Mouse (Mus musculus): ENCODE measurements around the gene Hoxc13.

Hoxc13 gene

DNA sequence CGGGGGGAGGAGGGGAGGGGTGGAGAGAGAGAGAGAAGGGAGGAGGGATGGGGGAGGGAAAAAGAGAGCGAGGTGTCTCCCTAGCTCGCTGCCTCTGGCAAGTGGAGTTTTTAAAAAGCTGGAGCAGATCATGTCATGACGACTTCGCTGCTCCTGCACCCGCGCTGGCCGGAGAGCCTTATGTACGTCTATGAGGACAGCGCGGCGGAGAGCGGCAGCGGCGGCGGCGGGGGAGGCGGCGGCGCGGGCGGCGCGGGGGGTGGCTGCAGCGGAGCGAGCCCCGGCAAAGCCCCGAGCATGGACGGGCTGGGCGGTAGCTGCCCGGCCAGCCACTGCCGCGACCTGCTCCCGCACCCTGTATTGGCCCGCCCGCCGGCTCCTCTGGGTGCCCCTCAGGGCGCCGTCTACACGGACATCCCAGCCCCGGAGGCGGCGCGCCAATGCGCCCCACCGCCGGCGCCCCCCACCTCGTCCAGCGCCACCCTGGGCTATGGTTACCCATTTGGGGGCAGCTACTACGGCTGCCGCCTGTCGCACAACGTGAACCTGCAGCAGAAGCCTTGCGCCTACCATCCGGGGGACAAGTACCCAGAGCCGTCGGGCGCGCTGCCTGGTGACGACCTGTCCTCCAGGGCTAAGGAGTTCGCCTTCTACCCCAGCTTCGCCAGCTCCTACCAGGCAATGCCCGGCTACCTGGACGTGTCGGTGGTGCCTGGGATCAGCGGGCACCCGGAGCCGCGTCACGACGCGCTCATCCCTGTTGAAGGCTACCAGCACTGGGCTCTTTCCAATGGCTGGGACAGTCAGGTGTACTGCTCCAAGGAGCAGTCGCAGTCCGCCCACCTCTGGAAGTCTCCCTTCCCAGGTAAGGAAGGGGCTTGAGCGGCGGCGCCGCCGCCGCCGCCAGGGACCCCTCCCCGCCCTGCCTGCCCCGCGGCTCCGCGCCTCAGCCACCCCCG lies at the start of gene Hoxc13:
Gene Hoxc13, plus strand, starts transcription at position 51 of the 959 bp plus-strand sequence.
- no peak for DNase-seq

DNA sequence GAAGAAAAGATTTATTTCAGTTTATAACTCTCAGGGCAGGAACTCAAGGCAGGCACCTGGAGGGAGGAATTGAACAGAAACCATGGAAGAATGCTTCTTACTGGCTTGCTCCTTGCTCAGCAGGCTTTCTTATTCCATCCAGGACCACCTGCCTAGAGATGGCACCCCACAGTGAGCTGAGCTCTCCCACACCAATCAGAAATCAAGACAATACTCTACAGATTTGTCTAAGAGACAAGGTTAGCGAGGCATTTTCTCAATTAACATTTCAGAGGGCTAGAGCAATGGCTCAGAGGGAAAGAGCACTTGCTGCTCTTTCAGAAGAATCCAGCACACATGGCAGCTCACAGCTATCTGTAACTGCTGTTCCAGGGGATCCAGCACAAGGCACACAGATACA lies 35.1 kb upstream of the Hoxc13 start:
- no peak for DNase-seq

DNA sequence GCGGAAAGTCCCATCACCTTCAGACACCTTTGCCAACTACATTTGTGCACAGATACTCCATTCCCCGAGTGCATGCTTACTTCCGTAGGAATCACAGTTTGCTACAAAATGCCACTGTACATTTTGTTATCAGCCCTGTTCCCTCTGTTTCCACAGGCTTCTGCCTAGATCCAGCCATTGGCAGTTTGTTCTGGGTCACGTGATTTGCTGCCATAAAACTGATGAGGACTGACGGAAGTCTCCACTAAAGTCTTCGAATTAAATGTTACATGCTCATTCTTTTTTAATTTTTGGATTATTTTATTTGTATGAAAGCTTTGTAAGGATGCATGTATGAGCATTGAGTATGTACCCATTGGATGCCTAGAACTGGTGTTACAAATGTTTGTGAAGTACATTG lies 25.8 kb upstream of the Hoxc13 start:
- DNase-seq = no peak

DNA sequence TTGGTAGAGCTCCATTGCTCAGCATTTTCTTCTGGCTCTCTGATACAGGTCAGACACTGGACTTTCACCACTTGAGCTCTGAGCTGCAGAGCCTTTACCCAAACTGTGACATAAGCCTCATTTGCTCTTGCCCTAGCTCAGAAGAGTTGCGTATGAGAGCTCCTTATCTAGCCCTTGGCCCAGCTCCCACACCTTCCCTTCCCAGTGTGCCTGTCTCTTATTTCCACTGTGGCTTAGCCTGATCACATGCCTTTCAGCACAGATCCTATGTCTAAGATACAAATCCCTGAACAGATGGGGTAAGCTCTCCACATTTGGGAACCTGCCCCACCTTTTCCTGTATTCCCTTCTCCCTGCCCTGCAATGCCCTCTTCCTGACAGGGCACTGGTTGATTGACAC lies 16.0 kb upstream of the Hoxc13 start:
- DNase-seq = no peak

DNA sequence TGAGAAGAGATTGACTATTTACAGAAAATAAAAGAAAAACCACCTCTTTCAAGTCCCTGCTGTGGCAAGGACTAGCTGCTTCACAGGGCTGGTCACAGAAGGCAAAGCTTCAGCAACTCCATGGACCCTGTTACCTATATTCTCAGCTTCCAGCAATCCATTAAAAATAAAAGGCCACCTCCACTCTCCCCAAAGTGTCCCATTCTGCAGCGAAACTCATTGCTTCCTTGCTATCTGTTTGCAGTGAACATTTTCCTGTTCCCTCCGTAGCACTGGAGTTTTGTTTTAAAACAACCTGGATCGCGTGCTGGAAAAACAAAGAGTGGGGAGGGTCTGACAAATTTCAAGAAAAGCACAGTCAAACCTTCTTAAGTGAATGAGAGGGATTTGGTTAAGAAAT lies 11.4 kb upstream of the Hoxc13 start:
- no peak for DNase-seq

DNA sequence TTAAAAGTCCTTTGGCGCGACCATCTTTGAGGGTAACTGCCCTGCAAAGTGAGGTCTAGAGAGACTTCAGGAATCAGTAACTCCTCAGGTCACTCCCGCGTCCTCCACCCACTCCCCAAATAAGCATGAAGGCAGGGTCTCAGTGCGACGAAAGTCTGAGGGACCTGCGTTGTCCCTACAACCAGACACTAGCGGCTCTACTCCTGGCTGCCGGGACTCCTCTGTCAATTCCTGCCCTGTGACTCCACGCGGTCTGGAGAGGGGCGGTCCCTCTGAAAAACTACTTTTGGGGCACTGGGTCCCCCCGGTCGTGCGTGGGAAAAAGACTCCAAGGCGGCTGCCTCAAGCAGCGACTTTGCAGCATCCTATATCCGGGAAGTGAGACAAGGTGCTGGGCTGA lies 10.9 kb upstream of the Hoxc13 start:
- DNase-seq = no peak

DNA sequence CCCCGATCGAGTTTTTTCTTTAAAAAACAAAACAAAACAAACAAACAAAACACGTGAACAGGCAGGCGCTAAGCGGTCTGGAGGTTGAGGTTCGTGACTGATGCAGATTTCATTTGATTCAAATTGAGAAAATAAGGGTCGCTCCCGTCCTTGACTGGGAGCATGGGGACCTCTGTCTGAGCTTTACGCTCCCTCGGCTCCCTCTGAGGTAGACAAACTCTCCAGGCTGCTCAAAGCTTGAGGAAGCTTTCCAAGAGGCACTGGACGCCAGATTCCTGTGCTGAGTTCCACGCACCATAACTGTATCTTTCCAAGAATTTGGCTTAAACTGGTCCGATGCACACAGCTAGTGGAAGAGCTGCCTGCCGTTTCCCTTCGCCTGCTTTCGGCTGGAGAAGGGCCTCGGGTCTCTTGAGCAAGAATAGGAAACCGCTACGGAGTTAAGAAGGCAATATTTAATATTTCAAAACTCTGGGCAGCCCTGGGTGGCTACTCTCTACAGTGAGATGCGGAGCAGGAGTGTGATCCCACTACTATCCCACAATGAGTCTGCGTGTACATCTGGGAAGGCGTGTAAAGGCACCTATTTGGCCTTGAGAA lies 10.3 kb upstream of the Hoxc13 start:
- DNase-seq = no peak

DNA sequence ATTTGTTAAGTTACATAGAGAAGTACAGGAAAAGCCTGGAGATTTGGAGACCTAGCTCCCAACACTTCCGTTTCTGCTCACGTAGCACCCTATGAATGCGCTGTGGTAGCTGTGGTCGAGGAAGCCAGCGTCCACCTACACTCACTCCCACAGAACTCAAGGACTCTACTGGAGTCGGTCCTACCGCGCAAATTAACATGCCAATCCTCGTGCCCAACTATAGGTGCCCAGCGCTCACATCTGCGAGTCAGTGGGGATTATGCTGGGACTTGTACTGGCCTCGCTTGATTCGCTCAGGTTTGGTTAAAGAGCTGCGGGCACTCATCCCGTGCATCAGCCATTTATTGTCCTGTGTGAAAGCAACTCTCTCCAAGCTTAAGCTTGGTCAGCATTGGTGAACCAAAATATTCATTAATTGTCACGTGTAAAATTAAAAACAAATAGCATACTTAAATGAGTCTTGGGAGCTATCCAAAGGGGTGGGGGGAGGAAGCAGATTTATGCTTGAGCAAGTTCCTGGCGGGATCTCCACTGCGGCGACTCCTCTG lies 7.8 kb upstream of the Hoxc13 start:
- no peak for DNase-seq

DNA sequence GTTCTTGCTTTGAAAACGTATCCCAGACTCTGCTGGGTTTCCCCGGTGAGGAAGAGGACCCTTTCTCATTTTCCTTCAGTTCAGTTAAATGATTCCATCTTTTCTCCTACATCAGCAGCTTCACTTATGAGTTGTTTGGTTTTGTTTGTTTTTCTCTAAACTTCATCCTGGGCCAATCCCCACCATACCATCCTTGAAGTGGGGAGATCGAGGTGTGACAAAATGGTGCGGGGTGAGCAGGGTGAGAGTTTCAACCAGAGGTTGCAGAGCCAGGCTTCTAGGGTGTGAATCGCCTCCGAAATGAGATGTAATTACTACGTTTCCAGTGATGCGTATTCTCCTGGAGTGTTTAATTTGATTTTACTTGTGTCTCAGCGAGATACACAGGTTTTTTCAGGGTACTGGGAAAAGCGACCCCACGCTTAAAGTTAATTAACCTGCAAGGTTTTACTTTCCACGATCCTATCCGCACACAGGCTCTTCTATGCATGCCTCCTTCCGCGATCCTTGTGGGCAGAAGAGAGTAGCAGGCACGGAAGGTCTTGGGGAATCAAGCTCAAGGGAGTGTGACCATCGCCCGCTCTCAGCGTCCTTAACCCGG lies 2.8 kb upstream of the Hoxc13 start:
- no peak for DNase-seq

DNA sequence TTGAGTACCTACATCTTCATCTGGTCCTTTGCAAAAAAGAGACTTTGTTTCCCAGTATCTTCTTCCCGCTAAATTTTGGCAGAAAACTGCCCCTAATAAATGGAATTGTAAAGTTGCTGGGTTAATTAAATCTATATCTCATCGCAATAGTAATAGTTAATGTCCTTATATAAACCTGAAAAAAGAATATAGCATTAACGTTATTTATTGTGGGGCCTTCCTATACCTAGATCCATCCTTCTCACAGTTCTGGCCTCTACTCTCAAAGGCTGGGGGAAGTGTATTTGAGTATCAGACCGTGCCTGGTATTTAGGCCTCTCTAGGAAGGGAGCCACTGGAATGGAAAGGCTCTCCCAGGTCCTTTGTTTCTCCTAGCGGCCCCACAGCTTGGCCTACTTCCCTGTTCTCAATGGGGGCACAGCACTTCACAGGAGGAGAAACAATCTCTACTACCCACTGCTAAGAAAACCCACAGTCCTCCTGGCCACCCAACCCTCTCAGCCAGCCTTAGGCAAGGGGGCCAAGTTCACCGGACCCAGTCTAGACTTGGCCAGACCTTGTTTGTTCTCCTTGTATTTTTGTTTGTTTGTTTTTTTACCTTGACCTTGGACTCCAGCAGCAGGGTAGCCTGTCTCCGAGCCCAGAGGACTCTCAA lies 2.2 kb upstream of the Hoxc13 start:
- no peak for DNase-seq

DNA sequence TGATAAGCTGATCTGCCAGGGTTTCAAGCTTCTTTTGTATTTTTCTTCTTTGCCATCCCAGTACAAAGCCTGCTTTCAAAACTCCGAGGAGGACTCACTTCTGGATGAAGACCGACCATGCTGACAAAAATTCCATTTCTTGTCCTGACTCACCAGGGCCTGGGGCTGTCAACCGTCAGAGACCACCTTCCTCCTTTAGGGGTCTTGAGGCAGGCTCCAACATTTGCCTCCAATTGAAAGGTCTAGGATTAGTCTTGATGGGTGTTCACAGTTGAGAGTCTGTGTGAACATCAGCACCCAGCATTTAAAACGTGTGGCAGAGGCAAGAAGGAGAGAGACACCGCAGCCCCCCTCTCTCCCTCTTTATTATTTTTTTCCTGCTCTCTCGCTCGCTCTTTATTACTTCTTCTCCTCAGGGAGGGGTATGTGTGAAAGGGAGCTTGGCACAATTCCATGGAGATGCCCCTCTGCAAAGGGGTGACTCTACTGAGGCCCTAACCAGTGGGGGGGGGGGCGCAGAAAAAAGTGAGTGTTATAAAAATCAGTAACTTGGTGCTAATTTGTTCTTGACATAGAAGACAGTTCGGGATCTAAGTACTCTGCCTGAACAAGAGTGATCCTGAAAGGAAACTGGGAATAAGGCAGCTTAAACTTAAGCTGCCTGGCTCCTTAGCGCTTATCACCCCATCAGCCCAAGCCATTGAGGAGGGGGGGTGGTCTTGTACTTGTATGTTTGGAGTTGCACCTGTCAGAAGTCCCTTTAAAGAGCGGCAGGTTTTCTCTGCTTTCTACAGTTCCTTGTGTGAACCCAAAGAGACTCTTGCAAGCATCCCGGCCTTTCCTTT lies 1.3 kb upstream of the Hoxc13 start:
- no peak for DNase-seq

DNA sequence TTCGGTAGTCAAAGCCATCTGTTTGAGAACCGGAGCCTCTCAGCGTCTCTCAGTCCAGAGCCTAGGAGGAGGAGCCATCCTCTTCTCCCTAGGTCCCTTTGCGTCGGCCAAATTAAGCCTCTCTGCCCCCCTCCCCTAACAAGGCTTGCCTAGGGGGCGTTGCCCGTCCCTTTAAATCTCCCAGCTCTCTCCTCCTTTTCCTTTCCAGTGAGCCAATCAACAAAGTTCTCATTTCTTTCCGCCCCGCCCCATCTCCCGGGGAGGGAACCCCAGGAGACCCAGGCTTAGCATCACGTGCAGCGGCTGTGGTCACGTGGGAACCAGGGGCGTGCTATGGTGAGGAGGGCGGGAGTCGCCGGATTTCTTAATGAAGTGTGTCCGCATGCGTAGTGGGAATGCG lies 284 bp upstream of the Hoxc13 start:
- no peak for DNase-seq

DNA sequence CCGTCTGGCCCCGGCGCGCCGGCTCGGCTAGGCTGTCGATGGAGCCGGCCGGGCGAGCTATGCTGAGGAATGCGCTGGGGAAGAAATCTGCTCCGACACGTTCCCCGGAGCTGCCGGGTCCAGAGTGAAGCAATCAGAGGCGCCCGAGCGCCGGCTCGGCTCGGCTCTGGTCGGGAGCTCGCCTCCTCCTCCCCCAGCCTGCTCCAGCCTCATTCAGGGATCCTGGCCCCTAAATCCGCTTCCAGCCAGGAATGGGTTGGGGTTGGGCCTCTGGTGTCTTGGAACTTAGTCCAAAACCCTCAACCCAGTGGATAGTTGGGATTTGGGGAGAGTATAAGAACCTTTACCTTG lies 1.1 kb downstream of the Hoxc13 start:
- no peak for DNase-seq

DNA sequence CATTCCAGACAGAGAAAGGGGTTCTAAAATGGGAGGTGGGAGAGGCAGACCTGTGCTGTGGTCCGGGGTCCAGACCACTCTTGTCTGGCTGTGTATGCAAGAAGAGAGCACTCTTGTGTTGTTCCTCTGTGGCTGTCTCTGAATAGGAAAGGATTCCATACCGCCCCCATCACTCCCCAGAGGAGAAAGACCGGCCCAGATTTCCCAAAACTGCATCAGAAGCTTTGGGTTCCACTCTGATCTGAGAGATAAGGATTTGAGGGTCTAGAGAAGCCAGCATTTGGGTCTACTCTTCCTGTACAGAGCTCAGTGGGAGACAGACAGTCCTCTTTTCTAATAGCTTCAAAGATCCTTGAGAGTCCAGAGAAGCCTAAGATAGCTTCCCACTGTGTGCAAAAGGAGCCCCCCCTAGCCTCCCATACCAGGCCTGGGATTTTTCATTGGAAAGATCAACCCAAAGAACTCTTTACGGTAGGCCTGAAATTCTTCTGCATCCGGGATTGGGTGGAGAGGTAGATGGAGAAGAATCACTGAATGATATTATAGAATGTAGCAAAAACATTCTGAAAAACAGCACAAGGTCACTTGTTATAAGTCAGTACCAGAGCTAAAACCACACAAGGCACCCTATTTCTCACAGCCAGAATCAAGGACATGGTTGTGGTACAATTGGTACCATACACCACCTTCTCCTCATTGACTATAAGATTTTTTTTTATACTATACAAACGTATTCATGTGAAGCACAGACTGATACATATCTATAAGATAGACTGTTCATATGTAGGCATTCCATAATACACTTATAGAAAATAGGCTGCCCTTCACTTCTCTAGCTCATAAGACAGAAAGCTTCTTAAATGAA lies 2.0 kb downstream of the Hoxc13 start:
- DNase-seq = no peak

DNA sequence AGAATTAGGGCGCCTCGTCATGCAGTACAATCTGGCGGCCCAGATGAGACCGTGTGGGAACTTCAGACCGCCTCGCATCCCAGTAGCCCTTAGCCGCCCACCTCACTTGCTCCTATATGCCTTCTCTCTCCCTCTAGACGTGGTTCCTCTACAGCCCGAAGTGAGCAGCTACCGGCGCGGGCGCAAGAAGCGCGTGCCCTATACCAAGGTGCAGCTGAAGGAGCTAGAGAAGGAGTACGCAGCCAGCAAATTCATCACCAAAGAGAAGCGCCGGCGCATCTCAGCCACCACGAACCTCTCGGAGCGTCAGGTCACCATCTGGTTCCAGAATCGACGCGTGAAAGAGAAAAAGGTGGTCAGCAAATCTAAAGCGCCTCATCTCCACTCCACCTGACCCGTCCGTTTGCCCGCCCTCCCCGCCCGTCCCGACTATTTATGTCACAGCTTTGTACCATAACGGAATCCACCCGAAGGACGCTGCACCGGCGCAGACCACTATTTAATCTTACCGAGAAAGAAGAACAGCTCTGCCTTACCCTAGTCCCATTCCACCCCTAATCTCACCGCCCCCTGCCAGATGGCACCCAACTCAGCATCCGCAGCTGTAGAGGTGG lies 6.2 kb downstream of the Hoxc13 start:
- no peak for DNase-seq

DNA sequence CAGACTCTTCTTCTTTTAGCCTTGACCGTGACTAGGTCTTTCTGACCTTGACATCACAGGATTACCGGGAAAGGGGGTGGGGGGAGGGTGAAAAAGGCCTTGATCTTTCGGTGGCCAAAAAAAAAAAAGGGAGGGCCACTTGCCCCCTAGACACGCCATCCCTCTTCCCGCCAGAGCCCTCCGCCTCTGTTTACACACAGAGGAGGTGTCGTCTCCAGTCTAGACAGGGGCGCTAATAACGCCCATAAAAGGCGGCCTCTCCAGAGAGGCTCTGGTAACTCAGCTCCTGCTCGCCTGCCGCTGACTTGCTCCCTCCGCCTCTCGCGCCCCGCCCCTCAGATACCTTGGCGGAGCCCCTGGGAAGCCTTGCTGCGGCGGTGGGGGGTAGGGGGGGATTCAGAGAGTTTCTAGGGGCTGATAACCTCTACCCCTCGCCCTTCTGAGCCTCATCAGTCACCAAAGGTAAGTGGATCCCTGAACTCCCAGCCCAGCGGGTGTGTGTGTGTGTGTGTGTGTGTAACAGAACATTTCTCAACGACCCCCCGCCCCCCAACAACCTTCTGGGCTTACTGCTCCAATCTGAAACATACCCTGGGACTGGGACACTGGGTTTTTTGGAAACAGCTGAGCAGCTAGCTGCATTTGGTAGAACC lies 10.9 kb downstream of the Hoxc13 start:
- no peak for DNase-seq

DNA sequence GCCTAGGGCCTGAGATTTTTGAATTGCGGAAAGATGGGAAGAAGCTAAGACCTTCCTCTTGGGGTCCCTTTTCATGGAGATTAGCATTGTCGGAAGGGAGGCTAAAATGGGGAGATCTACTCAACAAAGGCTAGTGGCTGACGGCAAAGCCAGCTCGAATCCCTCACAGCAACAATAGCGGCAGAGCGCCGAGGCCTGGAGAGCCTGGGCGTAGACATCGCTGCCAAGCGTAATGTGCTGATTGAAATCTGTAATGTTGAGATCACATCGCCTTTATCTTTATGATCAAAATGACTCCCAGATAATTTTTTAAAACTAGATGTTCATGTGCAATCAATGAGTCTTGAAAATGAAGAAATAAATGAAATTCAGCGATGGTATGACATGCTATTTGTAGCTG lies 13.5 kb downstream of the Hoxc13 start:
- DNase-seq = no peak

DNA sequence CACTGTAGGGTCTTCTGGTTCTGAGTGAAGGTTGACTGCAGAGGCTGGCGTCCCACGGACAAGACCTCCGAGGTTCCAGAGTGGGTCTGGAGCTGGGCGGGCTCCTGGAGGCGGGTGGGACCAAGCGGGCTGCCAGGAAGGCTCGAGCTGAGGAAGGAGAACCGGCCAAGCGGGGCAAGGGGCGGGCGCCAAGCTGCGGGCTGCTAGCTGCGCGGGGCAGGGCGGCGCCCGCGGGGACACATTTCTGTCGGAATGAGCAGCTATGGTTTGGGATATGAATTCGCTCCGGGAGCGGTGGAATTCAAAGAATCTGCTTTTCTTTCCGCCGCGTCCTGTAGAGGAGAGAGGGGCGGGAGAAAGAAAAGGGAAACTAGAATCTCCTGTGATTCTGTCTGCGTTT lies 14.0 kb downstream of the Hoxc13 start:
- DNase-seq = no peak

DNA sequence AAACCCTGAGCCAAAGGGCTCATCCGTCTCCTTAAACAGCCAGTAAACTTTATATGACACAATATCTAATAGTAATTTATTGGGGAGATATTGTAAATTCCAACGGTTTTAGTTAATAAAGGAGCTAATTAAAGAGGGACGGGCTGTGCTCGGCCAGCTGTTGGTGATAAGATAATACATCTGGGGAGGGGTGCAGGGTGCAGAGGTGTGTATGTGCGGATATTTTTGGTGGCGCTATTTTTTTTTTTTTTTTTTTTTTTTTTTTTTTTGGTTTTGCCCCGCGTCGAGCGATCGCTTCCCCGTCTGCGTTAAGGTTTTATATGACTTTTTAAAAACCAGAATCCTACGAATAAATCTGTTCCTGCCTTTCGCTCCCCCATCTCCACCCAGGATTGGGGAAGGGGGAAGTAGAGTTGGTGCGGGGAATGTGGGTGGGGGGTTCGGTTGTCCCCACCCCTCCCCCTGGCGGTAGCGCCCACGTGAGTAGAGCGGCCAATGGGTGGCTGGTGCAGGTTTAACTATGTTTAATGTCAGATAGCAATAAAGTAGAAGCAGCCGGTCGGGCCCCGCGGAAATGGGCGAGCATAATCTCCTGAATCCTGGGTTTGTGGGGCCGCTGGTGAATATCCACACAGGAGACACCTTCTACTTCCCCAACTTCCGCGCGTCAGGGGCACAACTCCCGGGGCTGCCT lies 15.5 kb downstream of the Hoxc13 start, which contains the start of gene Hoxc12:
Gene Hoxc12, plus strand, starts transcription at position 479 of the 694 bp plus-strand sequence.
- DNase-seq = no peak

All from cerebellum, postnatal 14 days (tissue).